Mouse (Mus musculus) effector memory CD4-positive, alpha-beta T cell, adult 7 months (primary cell): ENCODE results near the gene Ssc4d. TPM values are rescaled to one million over a fixed set of nuclear protein-coding genes. Genes with fewer than 3 reads are reported as not detected.

Experiments
- polyA plus RNA-seq: library from polyadenylated mRNA; unstranded; fragments of 100-300 nt; shearing (Covaris generic); gene quantifications from one replicate; pipeline ENCODE4 v1.2.1, GENCODE M21; 2017

The Ssc4d gene
- not detected for polyA plus RNA-seq

GRCm38 (mm10) chr5:135974365-135974764 is at the start of gene Ssc4d:
Ssc4d (minus strand) TSS chr5:135974531.

GRCm38 (mm10) chr5:135994725-135995687 is 20.7 kb upstream of the Ssc4d start, which contains the start of gene Dtx2:
Dtx2 (plus strand) TSS chr5:135994800.

GRCm38 (mm10) chr5:135979904-135980303 is 5.6 kb upstream of the Ssc4d start, which contains the start of gene Zp3:
Zp3 (plus strand) TSS chr5:135980099.

DNA sequence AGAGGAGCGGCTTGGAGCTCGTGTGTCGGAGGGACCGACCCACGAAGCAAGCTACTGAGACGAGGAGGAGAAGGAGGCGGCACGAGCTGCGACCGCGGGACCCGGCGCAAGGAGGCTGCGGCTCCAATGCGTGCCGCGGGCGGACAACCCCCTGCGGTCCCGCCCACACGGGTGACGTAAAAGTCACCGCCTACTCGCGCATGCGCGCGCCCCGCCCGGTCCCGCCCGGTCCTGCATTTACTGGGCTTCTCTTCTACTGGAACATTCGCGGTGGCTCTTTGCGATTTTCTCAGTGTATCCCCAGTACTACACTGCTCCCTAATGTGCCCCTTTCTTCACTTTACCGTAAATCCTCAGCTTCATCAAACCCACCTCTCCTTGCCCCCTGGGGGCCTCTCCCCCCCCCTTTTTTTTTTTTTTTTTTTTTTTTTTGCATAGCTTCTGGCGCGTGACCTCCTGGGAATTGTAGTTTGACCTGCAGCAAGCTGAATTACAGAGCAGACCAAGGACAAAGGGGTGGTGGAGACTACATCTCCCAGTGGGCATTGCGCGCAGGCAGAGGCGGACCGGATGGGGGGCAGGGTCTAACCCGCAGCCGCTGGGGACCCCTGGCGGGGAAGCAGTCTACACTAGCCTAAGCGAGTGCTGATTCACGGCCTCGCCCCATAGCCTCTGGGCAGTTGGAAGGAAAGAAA is 39.7 kb downstream of the Ssc4d start, which contains the start of gene Ywhag:
Gene Ywhag, minus strand, starts transcription at position 136 of the 695 bp plus-strand sequence.

Other genes starting within 250 kb of the Ssc4d start
- gene Tmem120a, start 230.1 kb downstream of the Ssc4d start, polyA plus RNA-seq, result 45.2 TPM
- gene Styxl1, start 196.1 kb downstream of the Ssc4d start, polyA plus RNA-seq, result 0.78 TPM
- gene Mdh2, start 196.1 kb downstream of the Ssc4d start, polyA plus RNA-seq, result 362 TPM
- gene Srrm3, start 167.6 kb downstream of the Ssc4d start, polyA plus RNA-seq, result 0.49 TPM
- 6.1 TPM for gene Hspb1, start 86.6 kb downstream of the Ssc4d start, polyA plus RNA-seq
- gene Ywhag, start 39.9 kb downstream of the Ssc4d start, polyA plus RNA-seq, result 66.7 TPM
- not detected for gene Zp3, start 5.6 kb upstream of the Ssc4d start, polyA plus RNA-seq
- 22.5 TPM for gene Dtx2, start 20.3 kb upstream of the Ssc4d start, polyA plus RNA-seq
- gene Upk3b, start 64.0 kb upstream of the Ssc4d start, polyA plus RNA-seq, result 0.11 TPM
- not detected for gene Upk3bl, start 80.0 kb upstream of the Ssc4d start, polyA plus RNA-seq
- 4.3 TPM for gene Rasa4, start 109.4 kb upstream of the Ssc4d start, polyA plus RNA-seq
- 59.6 TPM for gene Polr2j, start 142.1 kb upstream of the Ssc4d start, polyA plus RNA-seq
- 40.3 TPM for gene Lrwd1, start 161.5 kb upstream of the Ssc4d start, polyA plus RNA-seq
- 55.2 TPM for gene Alkbh4, start 161.6 kb upstream of the Ssc4d start, polyA plus RNA-seq
- 93.7 TPM for gene Orai2, start 196.2 kb upstream of the Ssc4d start, polyA plus RNA-seq
- 45.3 TPM for gene Prkrip1, start 224.4 kb upstream of the Ssc4d start, polyA plus RNA-seq